Mouse (Mus musculus) small intestine, adult 2 months (tissue): ENCODE results near the gene Ptprr.

Source experiments
- CTCF ChIP-seq: fragments of 200-500 bp; IDR thresholded peaks from 2 replicates; pipeline ENCODE4 v1.5.1; 2012; ENCODE audit warnings: low read depth, mild to moderate bottlenecking, control low read depth, inconsistent platforms, low read length, moderate library complexity, mixed read lengths; ENCODE audit not compliant: insufficient replicate concordance, insufficient read length; ENCODE audit errors: extremely low read depth
- POLR2A ChIP-seq: fragments of 200-500 bp; IDR thresholded peaks from 2 replicates; pipeline ENCODE4 v1.6.1; 2012; ENCODE audit warnings: low read depth, mild to moderate bottlenecking, control low read depth, inconsistent platforms, low read length, moderate library complexity

GRCm38 (mm10) chr10:116130401-116130800 is 112.4 kb downstream of the Ptprr start:
- TF ChIP-seq CTCF, result no peak
- no peak for TF ChIP-seq POLR2A
